Mouse (Mus musculus) bone marrow macrophage, adult 2 months (primary cell): ENCODE data around the gene Prkce. TPM values are rescaled to one million over a fixed set of nuclear protein-coding genes. Genes with fewer than 3 reads are reported as not detected.

Experiments
- H3K27ac ChIP-seq: 2 replicates; pipeline ENCODE4 v1.5.1; 2012; ENCODE audit warnings: low read depth, low read length; ENCODE audit not compliant: insufficient read depth
- H3K4me1 ChIP-seq: 2 replicates; pipeline ENCODE4 v1.6.1; 2012; ENCODE audit warnings: low read length; ENCODE audit not compliant: control insufficient read depth, insufficient read depth
- H3K4me3 ChIP-seq: 2 replicates; pipeline ENCODE4 v1.5.1; 2012; ENCODE audit warnings: mild to moderate bottlenecking, low read length, moderate library complexity; ENCODE audit not compliant: insufficient read depth
- CTCF ChIP-seq: IDR thresholded peaks from 2 replicates; pipeline ENCODE4 v1.5.1; 2012; ENCODE audit warnings: low read depth, mild to moderate bottlenecking, low read length, moderate library complexity
- POLR2A ChIP-seq: IDR thresholded peaks from 2 replicates; pipeline ENCODE4 v1.6.1; 2012; ENCODE audit warnings: mild to moderate bottlenecking, low read depth, low read length, borderline replicate concordance
- polyA plus RNA-seq: library from polyadenylated mRNA; stranded (reverse); fragments of >200 nt; gene quantifications from 2 replicates; pipeline ENCODE4 v1.2.4, GENCODE M21; 2012; ENCODE audit not compliant: missing spikeins, insufficient read depth, insufficient read length

The Prkce gene
- polyA plus RNA-seq, 1 experiment, result 1.8 TPM

DNA sequence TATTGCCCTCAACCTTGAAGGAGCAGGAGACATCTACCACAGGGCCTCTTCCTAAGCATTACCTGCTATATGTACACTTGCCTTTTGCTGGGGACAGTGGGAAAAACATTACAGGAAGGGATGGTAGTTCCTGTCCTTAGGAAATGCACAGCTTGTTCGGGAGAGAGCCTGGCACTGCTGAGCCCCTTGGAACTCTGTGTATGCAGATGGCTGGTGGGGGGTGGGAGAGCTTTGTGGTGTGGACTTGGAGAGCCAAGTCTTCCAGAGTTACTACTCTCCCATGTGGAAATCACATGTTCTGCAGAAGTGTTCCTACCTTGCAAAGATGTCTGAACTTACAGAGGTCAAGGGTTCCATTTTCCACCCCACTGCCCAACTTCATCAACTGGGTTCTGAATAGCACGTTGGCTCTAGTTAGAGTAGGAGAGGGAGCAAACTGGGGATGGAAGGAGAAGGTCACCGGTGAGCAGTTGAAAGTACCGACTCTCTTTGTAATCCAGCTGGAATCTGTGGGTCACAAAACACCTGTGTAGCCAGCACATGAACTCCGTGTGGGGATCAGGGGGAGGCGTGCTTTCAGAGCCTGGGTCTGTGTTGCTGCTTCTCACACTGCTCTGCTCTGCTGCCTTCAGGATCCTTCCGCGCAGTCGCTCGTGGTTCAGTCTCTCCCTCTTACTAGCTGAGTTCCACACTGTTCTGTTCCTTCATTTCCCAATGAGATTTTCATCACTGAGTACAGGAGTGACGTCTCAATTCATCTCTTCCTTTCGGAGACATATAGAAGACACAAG, 184.9 kb downstream of the Prkce start:
- TF ChIP-seq POLR2A, result no peak
- no peak for TF ChIP-seq CTCF
- H3K27ac ChIP-seq, result no peak overlapping the region
- H3K4me1 ChIP-seq, result no peaks in the 10 kb centered on the region
- H3K4me3 ChIP-seq, result no peak overlapping the region

DNA sequence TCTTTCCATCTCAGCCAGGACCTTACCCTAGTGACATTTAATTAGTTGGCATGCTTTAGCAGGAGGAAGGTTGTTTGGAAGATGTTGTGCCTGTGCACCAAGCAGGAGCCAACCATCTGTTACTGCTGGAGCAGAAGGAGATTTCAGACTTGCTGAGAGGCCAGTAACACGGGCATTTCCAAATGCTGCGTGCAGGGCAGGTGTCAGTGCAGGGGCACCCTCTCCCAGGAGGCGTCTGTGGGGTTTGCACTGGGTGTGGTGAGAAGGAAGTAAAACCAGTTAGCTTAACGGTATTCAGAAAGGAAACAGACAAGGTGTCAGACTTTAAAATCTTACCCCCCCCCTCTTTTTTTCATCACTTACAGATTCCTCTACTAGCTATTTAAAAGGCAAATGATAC, 186.1 kb downstream of the Prkce start:
- Histone ChIP-seq H3K27ac (no peak overlapping the region), H3K4me1 (no peaks in the 10 kb centered on the region), H3K4me3 (no peak overlapping the region)
- no peak for TF ChIP-seq CTCF
- TF ChIP-seq POLR2A, result no peak

DNA sequence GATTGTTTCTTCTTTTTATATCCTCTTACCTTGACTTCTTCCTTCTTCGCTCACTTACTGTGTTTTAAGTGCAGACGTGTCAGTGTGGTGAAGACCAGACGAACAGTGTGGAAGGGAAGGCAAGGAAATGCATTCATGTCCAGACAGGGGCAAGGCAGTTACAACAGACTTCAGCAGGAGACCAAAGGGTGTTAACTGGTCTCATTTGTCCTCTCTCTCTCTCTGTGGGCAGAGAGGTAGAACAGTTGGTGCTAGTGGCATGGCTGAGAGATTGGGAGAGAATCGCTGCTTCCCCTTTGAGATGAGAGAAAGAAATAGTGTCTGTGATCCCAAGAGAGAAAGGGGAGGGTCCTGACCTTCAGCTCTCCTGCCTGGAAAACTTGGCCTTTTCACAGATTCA, 186.5 kb downstream of the Prkce start:
- no peaks in the 10 kb centered on the region for H3K4me1 ChIP-seq
- no peak for TF ChIP-seq CTCF
- TF ChIP-seq POLR2A, result no peak
- no peak overlapping the region for H3K4me3 ChIP-seq
- H3K27ac ChIP-seq, result no peak overlapping the region

DNA sequence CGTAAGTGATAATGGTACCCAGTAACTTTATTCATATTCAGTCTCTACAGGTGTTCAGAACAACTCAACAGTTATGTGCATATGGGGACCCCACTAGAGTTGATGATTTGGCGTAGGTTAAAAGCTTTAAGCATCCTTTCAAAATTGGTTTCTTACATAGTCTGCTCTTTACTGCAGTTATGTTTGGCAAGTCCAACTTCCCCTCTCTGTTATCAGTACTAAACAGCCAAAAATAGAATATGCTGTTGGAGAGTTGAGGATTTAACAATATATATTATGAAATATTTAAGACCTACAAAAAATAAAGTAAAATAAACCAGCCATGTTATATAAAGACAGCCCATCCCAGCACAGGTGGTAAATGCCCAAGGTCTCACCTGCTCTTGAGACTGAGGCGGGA, 187.3 kb downstream of the Prkce start:
- no peaks in the 10 kb centered on the region for H3K4me1 ChIP-seq
- no peak overlapping the region for H3K27ac ChIP-seq
- TF ChIP-seq POLR2A, result no peak
- TF ChIP-seq CTCF, result no peak

DNA sequence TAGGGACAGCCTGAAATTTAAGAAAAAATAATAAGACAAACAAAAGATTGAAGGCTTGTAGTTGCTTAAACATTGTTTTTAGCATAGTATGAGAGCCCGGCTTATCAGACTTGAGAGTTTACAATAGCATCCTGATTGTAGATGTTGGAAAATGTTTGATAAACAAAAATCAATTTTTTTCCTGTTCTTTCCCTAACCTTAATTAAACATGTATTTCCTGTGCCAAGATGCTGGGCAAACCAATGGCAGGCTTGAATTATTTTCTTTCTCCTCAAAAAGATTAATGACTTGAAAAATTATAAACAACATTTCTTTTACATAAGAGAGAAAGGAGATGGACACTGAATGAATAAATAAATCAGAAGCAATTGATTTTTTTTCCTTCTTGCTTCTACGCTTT, 187.7 kb downstream of the Prkce start:
- no peak overlapping the region for H3K27ac ChIP-seq
- TF ChIP-seq POLR2A, result no peak
- TF ChIP-seq CTCF, result no peak
- no peaks in the 10 kb centered on the region for H3K4me1 ChIP-seq
- no peak overlapping the region for H3K4me3 ChIP-seq

More for the DNA sequence above, 187.3 kb downstream of the Prkce start:
- H3K4me3 ChIP-seq, result no peak overlapping the region

DNA sequence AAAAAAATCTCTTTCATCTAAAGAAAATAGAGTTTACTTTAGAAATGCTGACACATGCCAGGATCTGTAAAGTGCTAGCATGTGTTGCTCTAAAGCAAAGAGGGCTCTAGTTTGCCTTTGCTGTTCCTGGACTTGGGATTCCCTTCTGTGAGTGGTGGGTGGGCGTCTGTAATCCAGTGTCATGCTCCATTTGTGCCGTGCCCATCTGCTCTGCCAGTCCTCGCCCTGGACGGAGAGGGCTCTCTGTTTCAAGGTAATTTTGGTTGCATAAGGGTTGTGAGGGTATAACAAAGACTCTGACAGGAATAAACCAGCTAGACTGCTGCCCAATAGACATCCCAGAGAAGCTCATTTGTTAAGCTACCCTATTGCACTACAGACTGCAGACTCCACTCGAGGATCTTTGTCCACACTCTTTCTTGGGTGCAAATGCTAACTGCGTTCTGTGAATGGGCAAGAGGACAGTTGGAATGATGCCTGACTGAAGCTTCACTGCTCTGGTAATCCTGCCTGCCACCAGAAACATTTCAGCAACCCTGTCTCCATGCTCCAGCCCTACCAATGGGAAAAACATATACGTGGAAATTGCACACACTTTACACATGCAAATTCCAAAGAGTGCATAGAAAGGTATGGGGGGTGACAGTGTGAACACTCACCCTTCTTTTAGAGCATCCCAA, 188.3 kb downstream of the Prkce start:
- TF ChIP-seq POLR2A (no peak), CTCF (no peak)
- no peak overlapping the region for H3K4me3 ChIP-seq
- no peaks in the 10 kb centered on the region for H3K4me1 ChIP-seq
- no peak overlapping the region for H3K27ac ChIP-seq

DNA sequence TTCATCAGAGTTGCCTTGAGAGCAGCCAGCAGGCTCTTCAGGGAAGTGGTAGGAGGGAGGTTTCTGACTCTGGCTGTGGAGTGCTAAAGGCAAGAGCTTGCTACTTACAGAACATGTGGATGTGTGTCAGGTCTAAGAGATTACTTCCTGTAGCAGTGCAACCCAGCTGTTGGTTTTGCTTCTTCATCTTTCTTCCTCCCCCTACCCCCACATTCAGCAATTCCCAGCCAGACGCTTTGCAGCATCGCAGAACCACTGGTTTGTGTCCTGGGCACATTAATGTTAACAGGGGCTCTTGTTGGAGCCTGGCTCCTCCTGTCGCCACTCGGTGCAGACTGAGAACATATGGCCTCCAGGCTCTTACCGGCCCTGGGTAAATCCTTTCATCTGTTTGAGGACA, 190.8 kb downstream of the Prkce start:
- Histone ChIP-seq H3K27ac (no peak overlapping the region), H3K4me3 (no peak overlapping the region), H3K4me1 (no peaks in the 10 kb centered on the region)
- TF ChIP-seq CTCF, result no peak
- TF ChIP-seq POLR2A, result no peak

DNA sequence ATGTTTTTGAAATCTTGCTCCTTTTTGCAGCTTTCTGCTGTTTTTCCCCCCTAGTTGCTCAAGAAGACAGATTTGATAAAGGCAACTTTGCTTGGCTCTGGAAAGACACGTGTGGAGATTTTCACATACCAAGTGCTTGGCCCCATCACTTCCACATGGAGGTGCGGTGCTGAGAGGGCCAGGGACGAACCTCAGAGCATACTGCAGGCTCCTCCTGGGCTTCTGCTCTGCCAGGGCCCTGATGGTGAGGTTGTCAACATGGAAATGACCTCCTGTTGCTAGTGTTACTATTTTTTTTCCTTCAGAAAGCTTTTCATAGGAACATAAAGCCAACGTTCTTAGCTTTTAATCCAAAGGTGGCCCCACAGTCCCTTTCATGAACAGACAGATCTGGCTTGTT, 191.3 kb downstream of the Prkce start:
- Histone ChIP-seq H3K4me1 (no peaks in the 10 kb centered on the region), H3K27ac (no peak overlapping the region), H3K4me3 (no peak overlapping the region)
- TF ChIP-seq POLR2A, result no peak
- no peak for TF ChIP-seq CTCF

DNA sequence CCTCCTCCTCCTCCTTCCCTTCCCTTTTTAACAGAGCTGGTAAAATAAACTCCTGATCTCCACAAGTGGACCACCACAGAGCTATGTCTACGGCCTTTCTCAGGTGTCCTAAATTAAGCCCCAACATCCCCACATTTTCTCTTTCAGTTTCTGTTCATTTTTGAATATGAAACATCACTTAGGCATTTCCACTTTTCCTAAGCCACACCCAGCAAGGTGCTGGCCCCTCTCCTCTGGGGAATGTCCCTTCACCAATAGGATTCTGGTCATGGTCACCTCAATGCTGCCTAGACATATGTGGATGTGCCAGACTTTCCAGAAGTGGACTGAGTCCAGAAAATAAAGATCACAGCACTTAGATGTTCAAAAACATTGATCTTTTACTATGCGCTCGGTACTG, 193.3 kb downstream of the Prkce start:
- Histone ChIP-seq H3K4me1 (no peaks in the 10 kb centered on the region), H3K27ac (no peak overlapping the region), H3K4me3 (no peak overlapping the region)
- TF ChIP-seq CTCF (no peak), POLR2A (no peak)

DNA sequence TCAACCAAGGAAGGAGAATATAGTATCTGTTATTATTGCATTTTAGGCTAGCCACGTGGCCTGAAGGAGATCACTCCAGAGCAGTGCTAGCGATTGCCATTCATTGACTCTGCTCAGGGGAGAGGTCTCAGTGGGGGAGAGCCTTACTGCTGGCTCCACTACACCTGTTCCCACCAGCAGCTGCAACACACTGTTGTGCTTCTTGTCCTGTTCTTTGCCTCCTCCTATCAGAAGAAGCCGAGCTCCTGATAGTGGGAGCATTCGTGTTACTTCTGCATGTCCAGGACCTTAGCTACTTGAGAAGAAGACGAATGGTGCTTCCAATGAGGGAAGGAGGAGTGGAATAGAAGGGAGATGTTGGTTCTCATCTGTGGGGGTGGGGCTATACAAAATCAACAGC, 195.8 kb downstream of the Prkce start:
- no peak overlapping the region for H3K27ac ChIP-seq
- TF ChIP-seq POLR2A (no peak), CTCF (no peak)
- no peaks in the 10 kb centered on the region for H3K4me1 ChIP-seq
- H3K4me3 ChIP-seq, result no peak overlapping the region
